Mouse (Mus musculus): ENCODE measurements around the gene Fbxl13.

Gene Fbxl13

DNA sequence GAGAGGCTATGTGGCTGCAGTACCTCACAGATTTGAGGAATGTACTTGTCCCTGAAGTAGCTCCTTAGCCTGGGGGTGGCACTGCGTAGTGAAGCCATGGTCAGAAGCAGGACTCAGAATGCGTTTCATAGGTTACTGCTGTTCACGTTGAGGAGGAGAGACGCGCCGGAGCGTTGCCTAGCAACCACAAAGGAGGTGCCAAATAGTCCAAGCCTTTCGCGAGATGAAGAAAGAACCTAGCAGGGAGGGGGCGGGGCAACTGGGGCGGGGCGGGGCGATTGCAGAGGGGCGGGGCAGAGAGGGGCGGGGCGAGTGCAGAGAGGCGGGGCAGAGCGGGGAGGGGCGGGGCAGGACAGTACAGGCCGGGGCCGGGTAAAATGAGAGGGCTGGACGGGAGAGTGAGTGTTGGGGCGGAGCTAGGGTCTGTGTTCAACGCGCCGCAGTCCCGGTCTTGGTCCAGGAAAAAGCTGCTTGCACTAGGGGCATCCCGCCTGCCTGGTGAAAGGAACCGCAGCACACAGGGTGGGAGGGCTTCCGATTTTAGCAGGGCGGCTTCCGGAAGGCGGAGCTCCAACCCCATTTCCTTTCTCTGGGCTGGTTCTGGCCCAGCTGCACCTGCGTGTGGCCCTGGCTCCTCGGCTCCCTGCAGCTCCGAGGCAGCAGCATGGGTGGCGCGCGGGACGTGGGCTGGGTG, at the start of gene Fbxl13, which contains the start of gene Armc10:
Fbxl13 (minus strand) TSS at position 196 of the 694 bp plus-strand sequence.
Armc10 (plus strand) TSS at position 375 of the 694 bp plus-strand sequence.
- H3K27me3 ChIP-seq (ENCODE audit: insufficient read depth, low read length) = peaks cover 9% of the 10 kb centered on the region
- H3K4me1 ChIP-seq (replicated peaks; ENCODE audit: low read depth, low read length) = peaks cover 34% of the 10 kb centered on the region
- no peaks in the 10 kb centered on the region for H3K9me3 ChIP-seq (ENCODE audit: low read length)
- TF ChIP-seq POU5F1 (IDR thresholded peaks at IDR 0.05; ENCODE audit: borderline replicate concordance, low read length) (no peak), CTCF (conservative IDR thresholded peaks at IDR 0.05; ENCODE audit: low read length) (no peak), NANOG (IDR thresholded peaks at IDR 0.05; ENCODE audit: borderline replicate concordance, low read length) (no peak)
- H3K4me3 ChIP-seq (replicated peaks; ENCODE audit: low read length) = peak within 1 kb of the TSS; percentile 95
- peaks cover 32% of the 10 kb centered on the region for H3K36me3 ChIP-seq (ENCODE audit: insufficient read depth, low read length)

GRCm38 (mm10) chr5:21694854-21695490, 49.5 kb upstream of the Fbxl13 start:
- H3K4me3 ChIP-seq (replicated peaks; ENCODE audit: low read length) = no peak overlapping the region
- no peak for TF ChIP-seq NANOG (IDR thresholded peaks at IDR 0.05; ENCODE audit: borderline replicate concordance, low read length)
- TF ChIP-seq CTCF (conservative IDR thresholded peaks at IDR 0.05; ENCODE audit: low read length) = no peak
- TF ChIP-seq POU5F1 (IDR thresholded peaks at IDR 0.05; ENCODE audit: borderline replicate concordance, low read length) = no peak
- no peaks in the 10 kb centered on the region for H3K9me3 ChIP-seq (ENCODE audit: low read length)
- no peaks in the 10 kb centered on the region for H3K36me3 ChIP-seq (ENCODE audit: insufficient read depth, low read length)
- H3K4me1 ChIP-seq (replicated peaks; ENCODE audit: low read depth, low read length) = no peaks in the 10 kb centered on the region
- no peaks in the 10 kb centered on the region for H3K27me3 ChIP-seq (ENCODE audit: insufficient read depth, low read length)

GRCm38 (mm10) chr5:21693372-21693870, 48.0 kb upstream of the Fbxl13 start:
- Histone ChIP-seq H3K36me3 (ENCODE audit: insufficient read depth, low read length) (no peaks in the 10 kb centered on the region), H3K27me3 (ENCODE audit: insufficient read depth, low read length) (no peaks in the 10 kb centered on the region), H3K4me1 (replicated peaks; ENCODE audit: low read depth, low read length) (peaks cover 2% of the 10 kb centered on the region), H3K9me3 (ENCODE audit: low read length) (no peaks in the 10 kb centered on the region), H3K4me3 (replicated peaks; ENCODE audit: low read length) (no peak overlapping the region)
- no peak for TF ChIP-seq NANOG (IDR thresholded peaks at IDR 0.05; ENCODE audit: borderline replicate concordance, low read length)
- TF ChIP-seq CTCF (conservative IDR thresholded peaks at IDR 0.05; ENCODE audit: low read length) = no peak
- no peak for TF ChIP-seq POU5F1 (IDR thresholded peaks at IDR 0.05; ENCODE audit: borderline replicate concordance, low read length)

- H3K27me3 ChIP-seq (ENCODE audit: insufficient read depth, low read length) = no peaks in the 10 kb centered on the region
- no peaks in the 10 kb centered on the region for H3K9me3 ChIP-seq (ENCODE audit: low read length)
- no peak for TF ChIP-seq NANOG (IDR thresholded peaks at IDR 0.05; ENCODE audit: borderline replicate concordance, low read length)
- no peak for TF ChIP-seq POU5F1 (IDR thresholded peaks at IDR 0.05; ENCODE audit: borderline replicate concordance, low read length)
- no peak for TF ChIP-seq CTCF (conservative IDR thresholded peaks at IDR 0.05; ENCODE audit: low read length)
- no peak overlapping the region for H3K4me3 ChIP-seq (replicated peaks; ENCODE audit: low read length)
- peaks cover 4% of the 10 kb centered on the region for H3K4me1 ChIP-seq (replicated peaks; ENCODE audit: low read depth, low read length)
- H3K36me3 ChIP-seq (ENCODE audit: insufficient read depth, low read length) = no peaks in the 10 kb centered on the region
Observed at GRCm38 (mm10) chr5:21692230-21692629, 46.8 kb upstream of the Fbxl13 start.

GRCm38 (mm10) chr5:21687042-21687441, 41.6 kb upstream of the Fbxl13 start:
- no peak for TF ChIP-seq CTCF (conservative IDR thresholded peaks at IDR 0.05; ENCODE audit: low read length)
- no peak for TF ChIP-seq NANOG (IDR thresholded peaks at IDR 0.05; ENCODE audit: borderline replicate concordance, low read length)
- TF ChIP-seq POU5F1 (IDR thresholded peaks at IDR 0.05; ENCODE audit: borderline replicate concordance, low read length) = no peak
- Histone ChIP-seq H3K4me3 (replicated peaks; ENCODE audit: low read length) (no peak overlapping the region), H3K27me3 (ENCODE audit: insufficient read depth, low read length) (no peaks in the 10 kb centered on the region), H3K9me3 (ENCODE audit: low read length) (no peaks in the 10 kb centered on the region), H3K4me1 (replicated peaks; ENCODE audit: low read depth, low read length) (peaks cover 25% of the 10 kb centered on the region), H3K36me3 (ENCODE audit: insufficient read depth, low read length) (no peaks in the 10 kb centered on the region)

DNA sequence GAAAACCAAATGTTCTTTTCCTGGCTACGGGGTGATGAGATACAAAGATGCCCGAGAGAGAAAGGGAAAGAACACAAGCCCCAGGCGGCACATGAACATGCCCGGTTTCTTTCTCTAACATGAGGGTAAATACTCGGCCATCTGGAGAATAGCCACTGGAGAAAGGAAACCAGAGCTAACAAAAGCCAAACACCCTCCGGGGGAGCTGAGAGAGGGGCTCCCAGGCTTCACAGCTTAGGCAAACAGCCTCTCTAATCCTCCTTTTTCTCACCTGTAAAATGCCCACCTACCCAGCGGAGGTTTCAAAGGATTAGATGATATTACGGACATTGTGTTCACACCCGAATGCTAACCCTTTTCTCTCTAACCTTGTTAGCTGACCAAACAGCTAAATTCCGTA, 39.6 kb upstream of the Fbxl13 start:
- peaks cover 4% of the 10 kb centered on the region; the same call in 1 of the 2 replicates for H3K36me3 ChIP-seq (ENCODE audit: insufficient read depth, low read length)
- no peak overlapping the region for H3K4me3 ChIP-seq (replicated peaks; ENCODE audit: low read length)
- TF ChIP-seq NANOG (IDR thresholded peaks at IDR 0.05; ENCODE audit: borderline replicate concordance, low read length) (no peak), POU5F1 (IDR thresholded peaks at IDR 0.05; ENCODE audit: borderline replicate concordance, low read length) (no peak), CTCF (conservative IDR thresholded peaks at IDR 0.05; ENCODE audit: low read length) (no peak)
- no peaks in the 10 kb centered on the region for H3K27me3 ChIP-seq (ENCODE audit: insufficient read depth, low read length)
- H3K9me3 ChIP-seq (ENCODE audit: low read length) = no peaks in the 10 kb centered on the region
- H3K4me1 ChIP-seq (replicated peaks; ENCODE audit: low read depth, low read length) = peaks cover 25% of the 10 kb centered on the region

DNA sequence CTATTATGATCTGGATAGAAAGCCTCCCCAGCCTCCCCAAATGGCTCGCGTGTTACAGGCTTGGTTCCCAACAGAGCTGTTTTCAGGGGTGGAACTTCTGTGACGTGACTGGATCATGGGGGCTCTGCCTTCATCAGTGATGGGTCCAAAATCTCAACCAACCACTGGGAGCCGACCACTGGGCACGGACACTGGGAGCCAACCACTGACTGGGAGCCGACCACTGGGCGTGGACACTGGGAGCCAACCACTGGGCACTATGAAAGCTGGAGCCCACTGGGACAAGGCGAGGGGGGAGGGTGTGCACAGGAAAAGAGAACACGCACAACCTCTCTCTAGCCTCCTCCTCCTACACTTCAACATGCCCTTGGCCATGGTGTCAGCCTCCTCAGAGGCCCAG, 38.4 kb upstream of the Fbxl13 start:
- Histone ChIP-seq H3K4me1 (replicated peaks; ENCODE audit: low read depth, low read length) (peaks cover 31% of the 10 kb centered on the region), H3K9me3 (ENCODE audit: low read length) (no peaks in the 10 kb centered on the region), H3K4me3 (replicated peaks; ENCODE audit: low read length) (peak overlapping the region; percentile 57), H3K36me3 (ENCODE audit: insufficient read depth, low read length) (peaks cover 4% of the 10 kb centered on the region; the same call in 1 of the 2 replicates), H3K27me3 (ENCODE audit: insufficient read depth, low read length) (no peaks in the 10 kb centered on the region)
- TF ChIP-seq CTCF (conservative IDR thresholded peaks at IDR 0.05; ENCODE audit: low read length) (no peak), POU5F1 (IDR thresholded peaks at IDR 0.05; ENCODE audit: borderline replicate concordance, low read length) (no peak), NANOG (IDR thresholded peaks at IDR 0.05; ENCODE audit: borderline replicate concordance, low read length) (no peak)

DNA sequence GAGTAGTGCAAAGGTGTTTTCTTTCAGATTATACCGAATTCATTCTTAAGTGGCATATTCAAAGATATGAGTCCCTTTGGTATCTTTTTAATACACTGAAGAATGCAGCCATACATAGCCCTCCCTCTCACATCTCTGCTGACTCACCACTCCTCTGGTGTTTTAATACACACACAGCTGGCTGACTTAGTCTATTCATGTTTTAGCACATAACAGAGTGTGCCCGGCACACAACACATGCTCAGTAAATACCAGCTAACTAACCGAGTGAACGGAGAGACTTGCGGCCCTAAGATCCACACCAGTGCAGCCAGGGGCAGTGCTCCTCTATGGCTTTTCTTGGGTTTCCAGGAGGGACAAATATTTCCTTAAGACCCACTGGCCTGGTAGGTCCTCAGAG, 35.5 kb upstream of the Fbxl13 start:
- H3K9me3 ChIP-seq (ENCODE audit: low read length) = peaks cover 6% of the 10 kb centered on the region
- peaks cover 7% of the 10 kb centered on the region; the same call in 1 of the 2 replicates for H3K36me3 ChIP-seq (ENCODE audit: insufficient read depth, low read length)
- H3K4me1 ChIP-seq (replicated peaks; ENCODE audit: low read depth, low read length) = peaks cover 39% of the 10 kb centered on the region
- H3K27me3 ChIP-seq (ENCODE audit: insufficient read depth, low read length) = peaks cover 8% of the 10 kb centered on the region
- no peak overlapping the region for H3K4me3 ChIP-seq (replicated peaks; ENCODE audit: low read length)
- TF ChIP-seq CTCF (conservative IDR thresholded peaks at IDR 0.05; ENCODE audit: low read length) = no peak
- TF ChIP-seq POU5F1 (IDR thresholded peaks at IDR 0.05; ENCODE audit: borderline replicate concordance, low read length) = no peak
- no peak for TF ChIP-seq NANOG (IDR thresholded peaks at IDR 0.05; ENCODE audit: borderline replicate concordance, low read length)
